Mouse (Mus musculus) spleen, embryonic (tissue): ENCODE data around the gene Tnnt3.

Source experiments
- CTCF ChIA-PET: fragments of 350-600 bp; sonication (Branson Sonifier 250); formaldehyde crosslinking; loops from one replicate; lab custom pipeline; 2022; lab: Charles Lee

The Tnnt3 gene

GRCm38 (mm10) chr7:142505942-142506341 lies 7.3 kb downstream of the Tnnt3 start:
- CTCF ChIA-PET: no interaction called here

GRCm38 (mm10) chr7:142506501-142506900 lies 7.9 kb downstream of the Tnnt3 start:
- CTCF ChIA-PET: no interaction called here

GRCm38 (mm10) chr7:142507453-142507852 lies 8.8 kb downstream of the Tnnt3 start:
- CTCF ChIA-PET: no interaction called here

GRCm38 (mm10) chr7:142509518-142509917 lies 10.9 kb downstream of the Tnnt3 start:
- CTCF ChIA-PET: interaction anchor here (0.6 kb wide), 1 partner anchor 16 kb away, joined by 27 read pairs; no protein-coding TSS in a partner anchor

- CTCF ChIA-PET: no interaction called here
Measured at GRCm38 (mm10) chr7:142510021-142510777, 11.6 kb downstream of the Tnnt3 start.

- CTCF ChIA-PET: no interaction called here
Measured at GRCm38 (mm10) chr7:142514048-142514447, 15.4 kb downstream of the Tnnt3 start.

GRCm38 (mm10) chr7:142516221-142516978 lies 17.8 kb downstream of the Tnnt3 start:
- CTCF ChIA-PET: no interaction called here

- CTCF ChIA-PET: interaction anchor here (0.5 to 0.6 kb wide), 2 partner anchors 36 to 572 kb away, joined by 5 read pairs; no protein-coding TSS in a partner anchor
Measured at GRCm38 (mm10) chr7:142517531-142517930, 18.9 kb downstream of the Tnnt3 start.

GRCm38 (mm10) chr7:142520331-142520730 lies 21.7 kb downstream of the Tnnt3 start:
- CTCF ChIA-PET: no interaction called here

GRCm38 (mm10) chr7:142522352-142522751 lies 23.7 kb downstream of the Tnnt3 start:
- CTCF ChIA-PET: no interaction called here

- CTCF ChIA-PET: no interaction called here
Measured at GRCm38 (mm10) chr7:142523200-142523990, 24.8 kb downstream of the Tnnt3 start.

GRCm38 (mm10) chr7:142525342-142526178 lies 26.9 kb downstream of the Tnnt3 start:
- CTCF ChIA-PET: no interaction called here

- CTCF ChIA-PET: no interaction called here
Measured at GRCm38 (mm10) chr7:142529350-142529749, 30.7 kb downstream of the Tnnt3 start.

GRCm38 (mm10) chr7:142531973-142532521 lies 33.4 kb downstream of the Tnnt3 start:
- CTCF ChIA-PET: interaction anchor here (0.7 kb wide), 1 partner anchor 262 kb away, joined by 3 read pairs; no protein-coding TSS in a partner anchor

- CTCF ChIA-PET: no interaction called here
Measured at GRCm38 (mm10) chr7:142532671-142533058, 34.0 kb downstream of the Tnnt3 start, which contains the start of gene Mrpl23. Gene Mrpl23 (plus strand): TSS chr7:142532686.

- CTCF ChIA-PET: no interaction called here
Measured at GRCm38 (mm10) chr7:142533059-142533855, 34.6 kb downstream of the Tnnt3 start.

GRCm38 (mm10) chr7:142535116-142535515 lies 36.5 kb downstream of the Tnnt3 start:
- CTCF ChIA-PET: no interaction called here

- CTCF ChIA-PET: no interaction called here
Measured at GRCm38 (mm10) chr7:142535832-142536231, 37.2 kb downstream of the Tnnt3 start.

- CTCF ChIA-PET: no interaction called here
Measured at GRCm38 (mm10) chr7:142537181-142537580, 38.5 kb downstream of the Tnnt3 start.

- CTCF ChIA-PET: interaction anchor here (0.5 to 0.6 kb wide), 4 partner anchors 27 to 970 kb away, joined by 3 to 6 read pairs (median 4); no protein-coding TSS in a partner anchor
Measured at GRCm38 (mm10) chr7:142537879-142538278, 39.2 kb downstream of the Tnnt3 start.
